Mouse (Mus musculus) kidney, postnatal 4 days (tissue): Measurements from ENCODE around the gene Gstt4.
"Not testable (repeated sequence)": the region's sequence is repeated elsewhere in the genome, so short reads cannot be mapped to it uniquely, and the experiment has no call there.

Experiments used
- DNase-seq, 2 experiments: peaks; one replicate each; pipeline ENCODE4 v3.0.0; 2021; ENCODE audit warnings: mixed read lengths in 2 of 2

Gene Gstt4

GRCm38 (mm10) chr10:75822443-75822842, at the start of gene Gstt4:
Gene Gstt4 (minus strand): TSS chr10:75822543.
- no peak for DNase-seq

- DNase-seq, result no peak
These were observed 39.2 kb upstream of the Gstt4 start for GRCm38 (mm10) chr10:75861587-75861986.

GRCm38 (mm10) chr10:75860746-75861145, 38.4 kb upstream of the Gstt4 start:
- no peak for DNase-seq

- DNase-seq, result peak; percentile 91 to 94
These were observed 37.6 kb upstream of the Gstt4 start, which contains the start of gene Mif for GRCm38 (mm10) chr10:75859786-75860470. Gene Mif (minus strand): TSS chr10:75860240.

- peak; percentile 49 to 70 for DNase-seq
These were observed 36.9 kb upstream of the Gstt4 start for GRCm38 (mm10) chr10:75859107-75859746.

GRCm38 (mm10) chr10:75857598-75857997, 35.3 kb upstream of the Gstt4 start:
- no peak for DNase-seq

- DNase-seq, result no peak
These were observed 34.6 kb upstream of the Gstt4 start for GRCm38 (mm10) chr10:75856976-75857375.

- no peak for DNase-seq
These were observed 34.0 kb upstream of the Gstt4 start for GRCm38 (mm10) chr10:75856155-75856907.

GRCm38 (mm10) chr10:75855416-75855981, 33.2 kb upstream of the Gstt4 start:
- no peak for DNase-seq

GRCm38 (mm10) chr10:75854791-75855190, 32.4 kb upstream of the Gstt4 start:
- no peak for DNase-seq

- DNase-seq, result no peak
These were observed 31.8 kb upstream of the Gstt4 start for GRCm38 (mm10) chr10:75854096-75854495.

GRCm38 (mm10) chr10:75853452-75853851, 31.1 kb upstream of the Gstt4 start:
- DNase-seq, result peak; percentile 87 to 90

GRCm38 (mm10) chr10:75852539-75853125, 30.3 kb upstream of the Gstt4 start:
- no peak for DNase-seq

- no peak for DNase-seq
These were observed 29.3 kb upstream of the Gstt4 start for GRCm38 (mm10) chr10:75851681-75852080.

- no peak for DNase-seq
These were observed 28.7 kb upstream of the Gstt4 start for GRCm38 (mm10) chr10:75851076-75851475.

GRCm38 (mm10) chr10:75848382-75848781, 26.0 kb upstream of the Gstt4 start:
- DNase-seq, result no peak

GRCm38 (mm10) chr10:75845306-75845930, 23.1 kb upstream of the Gstt4 start:
- DNase-seq, result no peak

GRCm38 (mm10) chr10:75844800-75845199, 22.5 kb upstream of the Gstt4 start:
- no peak for DNase-seq

- not testable (repeated sequence) for DNase-seq
These were observed 21.6 kb upstream of the Gstt4 start for GRCm38 (mm10) chr10:75843898-75844297.

- DNase-seq, result no peak
These were observed 16.7 kb upstream of the Gstt4 start for GRCm38 (mm10) chr10:75839092-75839491.

GRCm38 (mm10) chr10:75837248-75837759, 15.0 kb upstream of the Gstt4 start, which contains the start of gene Gstt2:
Gene Gstt2 (minus strand): TSS chr10:75837424.
- DNase-seq, result peak; percentile 94 to 97
